Mouse (Mus musculus) right cerebral cortex, postnatal 14 days (tissue): ENCODE results near the gene Senp3.
A peak's percentile ranks its signal among the peaks of the same experiment; 100 is the strongest.

Source experiments
- DNase-seq: peaks from one replicate; pipeline ENCODE4 v3.0.0; 2022

Senp3 gene

DNA sequence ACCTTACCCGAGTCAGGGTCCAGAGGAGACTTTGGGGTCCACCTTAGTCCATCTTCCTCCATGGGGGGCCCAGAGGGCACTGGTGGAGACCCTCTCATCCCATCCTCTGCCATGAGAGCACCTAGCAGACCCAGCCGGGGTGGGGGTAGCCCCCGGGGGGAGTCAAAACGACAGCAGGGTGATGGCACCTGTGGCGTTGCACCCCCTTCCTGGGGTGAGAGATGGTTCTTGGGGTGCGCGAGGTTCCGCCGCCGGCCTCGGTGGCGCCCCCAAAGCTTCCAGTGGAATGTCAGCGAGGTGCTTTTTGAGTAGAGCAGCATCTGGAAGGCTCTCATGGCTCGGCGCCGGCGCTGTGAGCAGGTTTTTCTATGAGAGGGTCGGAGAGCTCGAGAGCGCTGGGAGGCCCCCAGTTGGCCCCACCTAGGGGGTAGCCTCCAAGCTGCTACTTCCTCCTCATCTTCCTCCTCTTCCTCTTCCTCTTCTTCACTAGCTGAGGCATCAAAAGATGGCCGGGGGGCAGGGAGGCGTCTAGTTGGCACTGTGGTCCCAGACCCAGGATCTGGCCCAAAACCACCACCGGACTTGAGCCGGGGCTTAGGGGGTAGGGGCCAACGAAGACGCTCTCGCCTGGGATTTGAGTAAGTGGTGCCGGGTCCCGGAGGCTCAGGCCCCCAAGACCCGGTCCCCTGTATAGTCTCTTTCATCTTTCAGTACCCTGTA is 1.6 kb downstream of the Senp3 start:
- DNase-seq, result no peak

DNA sequence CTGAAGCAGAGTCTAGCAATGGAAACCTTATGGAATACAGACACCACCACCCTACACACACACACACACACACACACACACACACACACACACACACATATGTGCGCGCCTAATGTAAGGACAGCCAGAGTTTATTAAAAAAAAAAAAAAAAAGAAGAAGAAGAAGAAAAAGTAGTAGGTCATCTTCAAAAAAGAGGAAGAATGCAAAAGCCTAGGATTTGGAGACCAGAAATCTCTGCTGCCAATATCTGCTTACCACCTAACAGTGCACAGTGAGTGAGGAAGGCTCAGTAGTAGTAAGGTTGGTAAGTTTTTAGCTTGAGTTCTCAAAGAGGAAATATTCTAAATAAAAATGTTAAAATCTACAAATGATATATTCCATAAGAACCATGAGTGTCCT is 2.7 kb downstream of the Senp3 start:
- no peak for DNase-seq

DNA sequence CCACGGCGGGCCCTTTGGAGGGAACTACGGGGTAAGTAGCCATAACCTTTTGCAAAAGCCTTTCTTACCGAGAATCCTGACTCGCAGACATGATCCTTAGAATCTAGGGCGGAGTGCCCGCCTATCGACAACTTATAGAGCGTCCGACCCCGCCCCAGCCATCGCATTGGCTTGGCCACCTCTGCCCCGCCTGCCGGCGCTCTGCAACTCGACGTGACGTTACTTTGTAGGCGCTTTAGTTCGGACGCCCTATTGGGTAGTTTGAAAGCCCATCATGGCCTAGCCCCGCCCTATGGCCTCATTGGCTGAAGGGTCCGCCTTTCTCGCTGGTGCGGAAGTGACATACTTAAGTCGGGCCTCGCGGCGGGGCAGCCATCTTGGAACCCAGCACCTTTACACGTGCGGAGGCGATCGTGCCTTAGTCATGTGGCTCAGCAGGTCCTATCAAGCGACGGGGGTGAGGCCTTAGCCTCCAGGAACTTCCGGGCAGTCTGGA is 9.6 kb downstream of the Senp3 start, which contains the start of gene Eif4a1:
Gene Eif4a1 (minus strand): TSS at position 213 of the 496 bp plus-strand sequence.
- DNase-seq, result peak; percentile 99

DNA sequence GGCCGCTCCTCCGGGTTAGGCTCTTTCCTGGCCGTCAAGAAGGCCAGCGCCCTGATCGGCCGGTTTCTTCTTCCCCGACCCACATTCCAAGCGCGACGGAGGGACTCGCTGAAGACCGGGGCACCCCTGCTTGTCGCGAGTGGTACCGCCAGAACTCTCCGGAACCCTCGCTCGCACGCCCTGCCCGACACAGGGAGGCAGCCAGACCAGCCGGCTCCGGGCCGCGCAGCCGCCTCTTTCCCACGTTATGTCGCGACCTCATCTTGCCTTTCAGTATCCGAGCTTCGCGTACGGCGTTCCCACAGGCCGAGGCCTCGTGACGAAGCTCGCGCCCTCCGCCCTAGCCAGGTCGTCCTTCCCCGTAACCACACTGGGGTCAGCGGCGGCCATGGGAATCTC is 10.2 kb downstream of the Senp3 start:
- DNase-seq, result no peak

DNA sequence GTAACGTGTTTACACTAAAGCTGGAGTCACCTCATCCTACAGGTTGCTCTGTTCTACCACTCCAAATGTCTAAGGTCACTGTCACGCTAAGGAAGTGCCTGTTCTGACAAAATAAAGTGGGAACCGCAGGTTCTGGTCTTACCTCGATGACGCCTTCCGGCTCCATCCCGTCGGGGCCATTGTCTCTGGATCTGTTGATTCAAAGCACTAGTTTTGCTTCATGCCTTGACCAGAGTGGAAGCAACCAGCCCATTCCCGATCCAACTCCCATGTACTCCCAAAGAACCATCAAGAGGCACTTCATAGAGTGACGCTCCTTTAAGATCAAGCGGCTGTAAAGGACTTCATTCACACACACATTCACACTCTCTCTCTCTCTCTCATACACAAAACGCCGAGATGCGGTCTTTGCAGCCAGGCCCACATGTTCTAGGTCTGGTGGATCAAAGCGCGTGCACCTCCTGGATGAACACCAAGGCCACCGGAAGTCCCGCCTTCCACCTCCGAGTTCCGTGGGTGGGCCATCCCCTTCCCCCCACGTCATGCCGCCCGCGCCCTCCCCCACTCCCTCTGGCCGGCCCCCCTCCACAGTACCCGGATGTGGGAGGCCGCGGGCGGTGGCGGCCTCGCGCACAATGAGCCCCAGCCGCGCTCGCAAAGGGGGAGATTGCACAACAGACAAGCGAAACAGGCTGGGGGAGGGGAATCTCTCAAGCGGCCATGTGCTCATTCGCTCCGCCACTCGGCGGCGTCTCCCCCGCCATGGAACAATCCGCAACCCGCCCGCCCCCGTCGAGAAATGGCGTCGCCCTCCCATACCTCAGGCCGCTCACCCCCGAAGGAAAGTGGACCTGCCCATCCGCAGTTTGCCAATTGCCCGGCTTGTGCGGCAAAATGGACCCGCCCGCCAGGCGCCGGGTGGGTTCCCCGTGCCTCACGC is 10.8 kb downstream of the Senp3 start:
- peak; percentile 93 for DNase-seq

DNA sequence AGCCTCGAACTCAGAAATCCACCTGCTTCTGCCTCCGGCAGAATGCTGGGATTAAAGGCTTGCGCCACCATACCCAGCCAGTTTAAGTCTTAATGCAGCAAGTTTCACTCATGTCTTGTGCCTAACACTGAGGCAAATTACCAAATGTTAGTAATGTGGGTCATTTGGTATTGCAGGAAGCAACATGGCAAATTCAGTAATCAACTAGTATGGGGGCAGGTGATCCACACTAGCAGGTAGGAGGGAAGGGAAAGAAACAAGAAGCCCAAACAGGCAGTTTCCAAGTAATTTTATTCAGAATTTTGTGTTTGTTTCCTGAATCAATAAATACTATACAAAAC is 15.2 kb downstream of the Senp3 start:
- no peak for DNase-seq

DNA sequence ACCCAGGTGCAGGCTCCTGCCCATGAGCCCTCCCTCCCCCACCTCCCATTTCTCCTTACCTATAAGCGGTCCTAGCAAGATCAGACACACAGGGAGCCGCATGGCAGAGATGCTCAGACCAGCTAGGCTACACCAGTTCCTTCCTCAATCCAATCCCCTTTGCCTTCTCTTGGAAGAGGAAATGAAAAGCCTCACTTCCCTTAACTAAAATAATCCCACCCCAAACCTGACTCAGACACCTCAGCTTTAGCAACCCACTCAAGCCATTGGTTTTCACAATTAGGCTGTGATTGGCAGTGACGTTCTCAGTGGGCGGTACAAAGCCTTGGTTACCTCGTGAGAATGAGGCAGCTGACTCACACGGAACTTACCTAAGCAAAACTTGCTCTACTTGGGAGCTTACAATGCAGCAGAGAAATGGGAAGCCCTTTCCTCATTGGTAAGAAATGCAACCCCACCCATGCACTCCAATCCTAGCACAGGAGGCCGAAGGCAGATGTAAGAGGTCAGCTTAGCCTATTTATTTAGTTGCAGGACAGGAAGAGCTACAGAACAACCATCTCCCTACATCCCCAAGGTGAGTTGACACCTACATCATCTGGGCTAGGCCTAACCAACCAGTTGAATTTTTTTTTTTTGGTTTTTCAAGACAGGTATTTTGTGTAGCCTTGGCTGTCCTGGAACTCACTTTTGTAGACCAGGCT is 15.8 kb downstream of the Senp3 start, which contains the start of gene Cd68:
Gene Cd68 (minus strand): TSS at position 193 of the 704 bp plus-strand sequence.
- peak; percentile 58 for DNase-seq

DNA sequence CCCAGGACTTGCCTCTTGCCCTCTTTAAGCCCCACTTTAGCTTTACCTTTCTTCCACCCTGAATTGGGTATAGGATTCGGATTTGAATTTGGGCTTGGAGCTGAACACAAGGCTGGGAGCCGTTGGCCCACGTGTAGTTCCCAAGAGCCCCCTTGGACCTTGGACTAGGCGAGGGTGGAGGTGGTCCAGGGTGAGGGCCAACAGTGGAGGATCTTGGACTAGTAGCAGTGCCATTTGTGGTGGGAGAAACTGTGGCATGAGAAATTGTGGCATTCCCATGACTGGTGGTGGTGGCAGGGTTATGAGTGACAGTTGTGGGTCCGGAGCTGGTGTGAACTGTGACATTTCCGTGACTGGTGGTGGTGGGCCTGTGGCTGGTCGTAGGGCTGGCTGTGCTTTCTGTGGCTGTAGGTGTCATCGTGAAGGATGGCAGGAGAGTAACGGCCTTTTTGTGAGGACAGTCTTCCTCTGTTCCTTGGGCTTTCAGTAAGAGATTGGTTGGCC is 16.4 kb downstream of the Senp3 start:
- no peak for DNase-seq

DNA sequence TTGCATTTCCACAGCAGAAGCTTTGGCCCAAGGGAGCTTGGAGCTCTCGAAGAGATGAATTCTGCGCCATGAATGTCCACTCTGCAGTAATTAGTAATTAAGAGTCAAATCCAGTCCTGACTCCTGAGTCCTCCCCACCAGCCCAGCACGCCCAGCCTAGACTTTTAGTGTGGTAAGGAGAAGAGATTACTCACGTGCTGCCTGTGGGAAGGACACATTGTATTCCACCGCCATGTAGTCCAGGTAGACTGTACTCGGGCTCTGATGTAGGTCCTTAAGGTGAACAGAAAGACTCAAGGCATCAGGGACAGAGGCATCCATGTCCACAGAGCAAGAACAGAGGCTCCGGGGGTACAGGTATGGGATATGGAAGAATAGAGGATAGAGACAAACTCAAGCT is 17.0 kb downstream of the Senp3 start:
- no peak for DNase-seq

DNA sequence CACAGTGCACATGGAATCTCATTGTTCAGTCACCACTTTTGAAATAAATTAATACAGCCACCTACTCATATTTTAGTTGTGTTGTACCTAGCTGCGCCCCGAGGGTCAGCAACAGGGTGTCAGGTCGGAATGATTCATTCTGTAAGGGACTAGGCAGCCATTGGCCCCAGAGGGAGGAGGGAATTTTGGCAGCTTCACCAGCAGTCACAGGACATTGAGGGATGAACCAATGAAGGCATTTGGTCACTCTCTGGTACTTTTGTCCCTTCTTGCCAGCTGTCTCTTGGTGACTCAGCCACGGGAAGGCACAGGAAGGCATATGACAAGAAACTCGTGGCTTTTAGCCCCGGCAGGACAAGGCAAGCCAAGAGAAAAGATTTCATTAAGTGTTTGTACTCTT is 18.1 kb downstream of the Senp3 start:
- no peak for DNase-seq

DNA sequence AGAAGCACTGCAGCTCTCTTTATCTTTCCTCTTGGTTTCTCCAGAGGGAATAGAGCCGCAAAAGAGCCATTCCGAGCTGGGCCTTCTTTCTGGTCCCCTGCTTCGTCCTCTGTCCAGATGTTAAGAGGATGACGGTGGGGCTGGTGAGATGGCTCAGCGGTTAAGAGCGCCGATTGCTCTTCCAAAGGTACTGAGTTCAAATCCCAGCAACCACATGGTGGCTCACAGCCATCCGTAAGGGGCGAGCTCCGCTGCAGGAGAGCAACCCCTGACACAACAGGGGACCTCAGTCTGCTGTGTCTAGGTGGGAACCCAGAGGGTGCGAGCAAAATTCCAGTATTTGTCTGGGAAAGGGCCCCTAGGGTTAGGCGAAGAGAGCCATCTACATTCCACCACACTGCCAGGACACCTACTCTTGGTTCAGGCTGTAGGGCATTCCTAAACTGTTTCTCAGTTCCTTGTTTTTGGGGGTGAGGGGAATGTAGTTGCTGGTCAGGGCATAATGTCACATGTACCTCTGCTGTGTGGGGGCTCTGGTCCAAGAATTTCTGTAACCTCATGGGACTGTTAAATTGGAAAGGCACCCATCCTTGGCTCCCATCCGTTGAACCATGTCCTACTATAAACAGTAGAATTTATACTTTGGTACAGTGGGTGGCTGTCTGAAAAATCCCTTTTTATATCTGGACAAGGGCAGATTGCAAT is 18.8 kb downstream of the Senp3 start:
- DNase-seq, result no peak

DNA sequence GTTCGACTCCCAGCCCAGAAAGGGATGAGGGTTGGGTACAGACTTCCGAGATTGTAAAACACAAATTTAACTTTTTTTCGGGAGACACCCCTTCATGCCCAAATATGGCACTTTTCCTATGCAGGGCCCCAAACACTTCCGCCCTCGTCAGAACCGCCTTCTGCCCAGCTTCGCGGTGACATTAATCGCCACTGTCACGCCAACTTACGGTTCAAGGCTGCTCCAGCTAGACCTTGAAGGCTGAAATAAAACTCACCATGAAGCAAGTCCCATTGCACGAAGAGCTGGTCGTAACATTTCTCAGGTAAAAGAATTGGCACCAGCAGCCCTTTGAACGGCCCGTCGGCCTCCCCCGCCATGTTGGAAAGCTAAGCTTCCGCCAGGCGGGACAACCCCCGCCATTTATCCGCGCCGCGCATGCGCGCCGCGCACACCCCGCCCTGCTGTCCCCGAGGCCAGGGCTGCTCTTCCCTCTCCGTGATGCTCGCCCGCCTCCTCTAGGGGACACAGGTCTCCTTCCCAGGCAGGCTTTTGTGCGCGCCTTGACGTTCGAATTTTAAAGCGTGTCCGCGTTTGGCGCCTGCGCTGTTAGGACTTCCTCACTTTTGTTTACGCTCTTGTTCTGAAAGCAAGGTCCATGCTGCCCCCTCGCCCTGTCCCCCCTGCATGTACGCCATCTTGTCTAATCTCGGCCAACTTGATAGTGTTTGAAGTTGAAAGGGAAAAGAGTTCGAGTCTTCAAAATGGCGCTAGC is 19.5 kb downstream of the Senp3 start, which contains the start of gene Mpdu1:
Gene Mpdu1 (minus strand): TSS at position 430 of the 754 bp plus-strand sequence.
- peak; percentile 92 for DNase-seq

DNA sequence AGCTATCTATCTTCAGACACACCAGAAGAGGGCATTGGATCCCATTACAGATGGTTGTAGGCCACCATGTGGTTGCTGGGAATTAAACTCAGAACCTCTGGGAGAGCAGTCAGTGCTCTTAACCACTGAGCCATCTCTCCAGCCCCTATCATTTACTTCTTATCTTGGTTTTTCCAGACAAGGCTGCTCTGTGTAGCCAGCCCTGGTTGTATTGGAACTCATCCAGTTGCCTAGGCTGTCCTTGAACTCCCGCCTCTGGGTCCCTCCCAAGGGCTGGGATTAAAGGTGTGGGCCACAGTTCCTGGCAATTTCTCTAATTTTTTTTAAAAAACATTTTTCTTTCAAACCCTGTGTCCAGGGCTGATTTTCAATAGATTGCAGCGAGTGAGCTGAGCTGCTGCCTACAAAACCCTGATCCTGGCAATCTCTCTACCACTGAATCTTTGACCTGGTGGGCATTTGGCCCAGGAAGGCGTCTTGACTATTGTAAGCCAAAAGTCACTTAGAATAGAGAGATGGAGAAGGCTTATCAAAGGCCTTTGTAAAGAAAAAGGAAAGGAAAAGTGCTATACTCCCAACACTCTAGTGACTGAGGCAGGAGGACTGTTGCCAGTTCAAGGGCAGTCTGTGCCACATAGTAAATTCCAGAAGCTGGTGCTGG is 20.5 kb downstream of the Senp3 start:
- DNase-seq, result no peak

DNA sequence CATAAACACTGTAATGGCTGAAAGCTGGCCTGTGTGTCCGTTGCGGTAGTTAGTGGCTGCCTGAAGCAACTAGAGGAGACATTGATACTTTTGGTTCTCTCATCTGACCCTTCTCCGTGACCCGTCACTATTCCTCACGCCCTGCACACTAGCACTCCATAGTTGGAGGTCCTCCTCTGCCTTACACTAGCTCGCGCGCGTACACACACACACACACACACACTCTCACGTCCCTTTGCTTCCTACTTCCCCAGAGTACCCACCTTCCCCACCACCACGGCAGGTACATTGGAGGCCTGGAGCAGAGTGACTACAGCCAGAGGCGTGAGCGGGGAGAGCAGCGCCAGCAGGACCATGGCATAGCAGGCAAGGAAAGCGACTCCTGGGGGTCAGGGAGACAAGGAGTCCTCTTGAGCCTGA is 24.4 kb downstream of the Senp3 start:
- no peak for DNase-seq

DNA sequence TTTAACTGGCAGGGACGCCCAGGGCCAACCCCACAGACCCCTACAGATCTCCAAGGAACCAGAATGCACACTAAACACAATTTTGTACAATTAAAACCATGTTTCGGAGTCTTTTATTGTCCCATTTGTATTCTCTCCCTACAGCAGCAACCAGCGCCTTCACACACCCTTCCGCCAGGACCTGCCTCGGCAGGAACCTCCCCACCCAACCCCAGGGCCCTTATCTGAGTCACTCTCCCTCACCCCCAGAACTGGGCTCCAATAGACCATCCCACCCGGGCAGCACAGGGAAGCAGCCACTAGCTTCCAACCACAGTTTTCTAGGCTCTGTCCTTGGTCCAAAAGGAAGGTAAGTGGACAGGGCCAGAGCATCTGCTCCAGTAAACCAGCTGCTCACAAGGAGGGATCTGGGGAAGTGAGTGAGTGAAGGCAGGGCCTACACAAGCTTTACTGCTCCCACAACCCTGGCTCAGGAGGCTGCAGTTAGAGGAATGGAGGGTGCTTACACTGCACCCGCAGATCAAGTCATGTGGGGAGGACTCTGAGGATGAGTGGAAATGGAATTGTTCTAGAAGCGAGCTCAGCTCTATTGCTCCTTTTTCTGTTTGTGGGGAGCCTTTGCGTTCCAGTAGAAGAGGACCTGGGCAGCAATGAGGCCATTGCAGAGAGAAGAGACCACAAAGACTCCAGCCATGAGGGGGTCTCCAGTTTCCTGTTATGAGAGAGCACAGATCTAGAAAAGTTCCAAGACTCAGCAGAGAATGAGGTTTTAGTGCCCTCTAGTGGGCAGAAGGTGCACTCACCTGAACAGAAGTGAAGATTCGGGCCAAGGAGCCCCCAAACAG is 25.0 kb downstream of the Senp3 start:
- DNase-seq, result no peak

DNA sequence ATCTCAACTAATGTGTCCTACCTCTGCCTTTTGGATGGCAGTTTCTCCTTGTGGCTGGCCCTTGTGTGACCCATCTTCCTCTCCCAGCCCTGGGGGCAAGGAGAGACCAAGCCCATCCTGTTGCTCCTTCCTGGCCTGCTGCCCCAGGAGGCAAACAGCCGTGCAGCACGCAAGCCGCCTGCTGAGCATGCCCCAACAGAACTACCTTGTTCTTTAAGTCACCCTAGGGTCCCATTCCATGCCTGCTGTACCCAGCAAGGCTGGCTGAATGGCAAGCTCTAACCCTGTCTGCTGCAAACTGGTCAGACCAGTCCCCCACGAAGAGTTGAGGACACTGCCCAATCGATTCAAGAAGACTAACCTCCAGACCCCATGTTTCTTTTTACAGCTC is 25.8 kb downstream of the Senp3 start:
- no peak for DNase-seq

DNA sequence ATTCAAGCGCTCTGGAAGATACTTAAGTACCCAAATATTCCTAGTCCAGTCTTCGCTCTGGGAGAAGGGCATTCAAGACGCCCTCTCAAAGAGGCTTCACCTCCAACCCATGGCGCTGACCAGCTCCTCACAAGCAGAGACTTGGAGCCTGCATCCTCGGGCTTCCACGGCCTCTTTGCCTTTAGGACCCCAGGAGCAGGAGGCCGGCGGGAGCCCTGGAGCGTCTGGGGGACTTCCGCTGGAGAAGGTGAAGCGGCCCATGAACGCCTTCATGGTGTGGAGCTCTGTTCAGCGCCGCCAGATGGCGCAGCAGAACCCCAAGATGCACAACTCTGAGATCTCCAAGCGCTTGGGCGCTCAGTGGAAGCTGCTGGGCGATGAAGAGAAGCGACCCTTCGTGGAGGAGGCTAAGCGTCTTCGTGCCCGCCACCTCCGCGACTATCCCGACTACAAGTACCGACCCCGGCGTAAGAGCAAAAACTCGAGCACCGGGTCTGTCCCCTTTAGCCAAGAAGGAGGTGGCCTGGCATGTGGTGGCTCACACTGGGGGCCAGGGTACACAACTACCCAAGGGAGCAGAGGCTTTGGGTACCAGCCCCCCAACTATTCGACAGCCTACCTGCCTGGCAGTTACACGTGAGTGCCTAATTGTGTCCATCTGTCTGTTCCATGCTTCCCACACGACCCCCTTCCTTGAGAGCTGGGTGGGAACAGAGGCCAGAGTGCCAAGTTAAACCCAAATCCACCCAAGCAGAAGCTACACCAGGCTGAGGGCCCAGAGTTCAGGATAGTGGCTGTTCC is 26.4 kb downstream of the Senp3 start, which contains the start of gene Sox15:
Gene Sox15 (plus strand): TSS at position 51 of the 801 bp plus-strand sequence.
- peak; percentile 79 for DNase-seq

DNA sequence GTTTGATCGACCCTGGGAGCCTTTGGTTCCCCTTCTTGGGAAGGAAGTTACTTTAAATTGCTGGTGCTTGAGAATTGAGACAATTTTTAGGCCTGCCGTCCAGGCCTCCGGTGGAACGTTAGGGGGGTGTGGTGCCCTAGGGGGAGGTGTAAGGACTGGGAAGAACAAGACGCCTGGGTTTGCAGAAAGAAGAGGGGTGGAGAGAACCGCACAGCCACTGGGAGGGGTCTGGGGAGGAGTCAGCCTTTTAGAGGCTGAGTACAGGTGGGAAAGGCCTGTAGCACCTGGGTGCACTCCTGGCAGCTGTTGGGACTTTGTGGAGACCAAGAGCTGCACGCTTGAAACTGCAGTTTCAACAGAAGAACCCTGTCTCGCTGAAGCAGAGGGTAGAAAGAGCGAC is 27.1 kb downstream of the Senp3 start:
- no peak for DNase-seq

DNA sequence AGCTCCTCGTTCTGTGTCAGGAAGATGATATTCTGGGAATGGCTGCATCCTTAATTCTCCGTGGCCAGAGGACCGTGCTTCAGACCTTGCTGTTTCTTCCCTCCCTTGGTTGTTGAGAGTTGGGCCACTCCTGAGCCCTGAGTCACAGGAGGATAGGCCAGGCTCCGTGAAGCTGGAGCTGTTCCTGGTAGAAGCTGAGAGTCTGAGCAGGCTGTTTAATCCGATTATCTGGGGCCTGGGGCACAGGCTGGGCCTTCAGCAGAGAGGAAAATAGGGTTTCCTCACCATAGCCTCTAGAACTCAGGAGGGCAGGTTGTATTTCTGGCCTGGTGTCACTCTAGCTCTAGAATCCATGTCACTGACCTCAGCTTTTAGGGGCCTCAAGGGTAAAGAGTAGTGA is 28.5 kb downstream of the Senp3 start:
- DNase-seq, result no peak
